In genomic region chr6:113677070-113677734, GRCm38 (mm10) we compare ENCODE assay signal across 12 mouse cellular contexts. TPM values are rescaled to one million over a fixed set of nuclear protein-coding genes. Genes with fewer than 3 reads are reported as not detected.
DNase-seq lines count a peak whose midpoint lies in the region; ATAC-seq and TF ChIP-seq lines count a peak whose summit lies in the region.
"Had no signal": no experiment of that assay in that cellular context is flagged by ENCODE, and none has a peak within 500 bp of the region (broad histone marks: within the 10 kb centered on the region; RNA-seq: fewer than 3 reads in every experiment).

No protein-coding gene starts in this region.

- ATAC-seq in liver, postnatal 0 days = no peak
- ATAC-seq: inflammation-experienced regulatory T-cells, adult 6 months had no signal

- TF ChIP-seq POLR2A in bone marrow macrophage, adult 2 months (IDR thresholded peaks at IDR 0.05; ENCODE audit: borderline replicate concordance, low read depth, low read length) = no peak
- TF ChIP-seq POLR2A in small intestine, adult 2 months (IDR thresholded peaks at IDR 0.05; ENCODE audit: low read depth, low read length) = no peak

- H3K36me3 ChIP-seq in liver, postnatal 0 days (replicated peaks; ENCODE audit: insufficient read depth, low read length) = no peaks in the 10 kb centered on the region; the same call in 1 of the 2 replicates
- peaks cover 64% of the 10 kb centered on the region for H3K36me3 ChIP-seq in small intestine, adult 2 months (ENCODE audit: control insufficient read depth, insufficient read depth, low read length)
- H3K36me3 ChIP-seq: lung, embryonic 15.5 days had no signal

- peaks cover 24% of the 10 kb centered on the region for H3K4me1 ChIP-seq in liver, postnatal 0 days (ENCODE audit: insufficient read depth)
- peaks cover 55% of the 10 kb centered on the region for H3K4me1 ChIP-seq in bone marrow macrophage, adult 2 months (ENCODE audit: control insufficient read depth, insufficient read depth, low read length)
- peaks cover 22% of the 10 kb centered on the region for H3K4me1 ChIP-seq in small intestine, adult 2 months (ENCODE audit: control insufficient read depth, insufficient read depth, insufficient read length, low read length)
- H3K4me1 ChIP-seq: lung, embryonic 15.5 days had no signal

- no peak for TF ChIP-seq CTCF in liver, postnatal 0 days (IDR thresholded peaks at IDR 0.05; ENCODE audit: low read depth)
- TF ChIP-seq CTCF in bone marrow macrophage, adult 2 months (IDR thresholded peaks at IDR 0.05; ENCODE audit: low read depth, low read length) = no peak
- no peak for TF ChIP-seq CTCF in small intestine, adult 2 months (IDR thresholded peaks at IDR 0.05; ENCODE audit: extremely low read depth, insufficient read length, insufficient replicate concordance, low read depth, low read length)

- DNase-seq in liver, postnatal 0 days = peak; percentile 50
- DNase-seq in liver = no peak
- peak; percentile 47 for DNase-seq in kidney, postnatal 10 days
- no peak for DNase-seq in urinary bladder, postnatal 14 days (ENCODE audit: low spot score)
- DNase-seq in cerebellum, postnatal 25 days = no peak
- DNase-seq: adrenal gland, adult 2 months; cerebellum, adult 9-10 months had no signal

- no peak overlapping the region for H3K9ac ChIP-seq in liver, postnatal 0 days (replicated peaks)
- H3K9ac ChIP-seq: lung, embryonic 15.5 days had no signal

- no peak overlapping the region for H3K4me2 ChIP-seq in liver, postnatal 0 days (ENCODE audit: low read depth, low read length)
- H3K4me2 ChIP-seq: lung, embryonic 15.5 days had no signal

- no peaks in the 10 kb centered on the region for H3K27me3 ChIP-seq in liver, postnatal 0 days (ENCODE audit: insufficient read depth, low read length)
- H3K27me3 ChIP-seq in small intestine, adult 2 months (ENCODE audit: control insufficient read depth, insufficient read depth, low read length) = no peaks in the 10 kb centered on the region
- H3K27me3 ChIP-seq: lung, embryonic 15.5 days had no signal

- WGBS in liver, postnatal 0 days (ENCODE audit: insufficient replicate concordance) = 66% methylated on average over 14 of the region's 14 CpGs
- WGBS in small intestine, adult 2 months = 40% methylated on average over 14 of the region's 14 CpGs

- no peaks in the 10 kb centered on the region for H3K9me3 ChIP-seq in liver, postnatal 0 days (ENCODE audit: low read length)
- H3K9me3 ChIP-seq: lung, embryonic 15.5 days had no signal

- TF ChIP-seq EP300 in liver, postnatal 0 days (IDR thresholded peaks at IDR 0.05; ENCODE audit: low read depth) = no peak

- H3K4me3 ChIP-seq in liver, postnatal 0 days (ENCODE audit: low read depth, low read length) = no peak overlapping the region
- H3K4me3 ChIP-seq in bone marrow macrophage, adult 2 months (ENCODE audit: insufficient read depth, low read length) = no peak overlapping the region
- H3K4me3 ChIP-seq in small intestine, adult 2 months (ENCODE audit: low read depth, low read length) = no peak overlapping the region
- H3K4me3 ChIP-seq: lung, embryonic 15.5 days had no signal

- H3K27ac ChIP-seq in liver, postnatal 0 days (ENCODE audit: low read depth) = peak overlapping the region; percentile 55
- peak overlapping the region; percentile 68 for H3K27ac ChIP-seq in bone marrow macrophage, adult 2 months (ENCODE audit: insufficient read depth, low read depth, low read length)
- peak overlapping the region; percentile 43 for H3K27ac ChIP-seq in small intestine, adult 2 months (ENCODE audit: insufficient read depth, low read depth, low read length)
- H3K27ac ChIP-seq: lung, embryonic 15.5 days had no signal

RNA-seq across cellular contexts. Expression of gene Tatdn2, which starts 19.6 kb away (rescaled TPM):
- polyA plus RNA-seq in liver, postnatal 0 days (2015; fragmentation: Nextera tagmentation; extraction: Ambion mirVana) = 0.62 and 0.83 TPM in 2 replicates
- polyA plus RNA-seq in bone marrow macrophage, adult 2 months (2012; ENCODE audit: insufficient read depth, insufficient read length, missing spikeins) = 27.9 and 32.1 TPM in 2 replicates
- polyA plus RNA-seq in small intestine, adult 2 months (2012; rRNA removed) = 11.3 and 16.6 TPM in 2 replicates

RNA-seq across cellular contexts. Expression of gene Irak2, which starts 38.9 kb away (rescaled TPM):
- 9.2 and 10.8 TPM in 2 replicates for polyA plus RNA-seq in liver, postnatal 0 days (2015; fragmentation: Nextera tagmentation; extraction: Ambion mirVana)
- polyA plus RNA-seq in bone marrow macrophage, adult 2 months (2012; ENCODE audit: insufficient read depth, insufficient read length, missing spikeins) = 54.3 and 57.5 TPM in 2 replicates
- 35.4 and 97.6 TPM in 2 replicates for polyA plus RNA-seq in small intestine, adult 2 months (2012; rRNA removed)

RNA-seq across cellular contexts. Expression of gene Ghrl, which starts 42.5 kb away (rescaled TPM):
- 0.70 TPM in 1 of 2 replicates, not detected in the other for polyA plus RNA-seq in liver, postnatal 0 days (2015; fragmentation: Nextera tagmentation; extraction: Ambion mirVana)
- polyA plus RNA-seq in bone marrow macrophage, adult 2 months (2012; ENCODE audit: insufficient read depth, insufficient read length, missing spikeins) = not detected in 2 replicates
- 14.0 and 50.2 TPM in 2 replicates for polyA plus RNA-seq in small intestine, adult 2 months (2012; rRNA removed)
- polyA plus RNA-seq: adrenal gland, adult 2 months; heart, embryonic 14.5 days; lung, embryonic 15.5 days had no signal

RNA-seq across cellular contexts. Expression of gene Vhl, which starts 53.4 kb away (rescaled TPM):
- 10.0 and 12.9 TPM in 2 replicates for polyA plus RNA-seq in liver, postnatal 0 days (2015; fragmentation: Nextera tagmentation; extraction: Ambion mirVana)
- polyA plus RNA-seq in bone marrow macrophage, adult 2 months (2012; ENCODE audit: insufficient read depth, insufficient read length, missing spikeins) = 27.7 and 30.8 TPM in 2 replicates
- 6.0 and 7.8 TPM in 2 replicates for polyA plus RNA-seq in small intestine, adult 2 months (2012; rRNA removed)

Comparison
In these comparisons a context has a peak if more than half of its experiments do, and no peak if none do; other contexts are left out.
1. DNase-seq: peak in liver, postnatal 0 days (single experiment) and kidney, postnatal 10 days (single experiment); none in liver (single experiment), urinary bladder, postnatal 14 days (single experiment) and cerebellum, postnatal 25 days (0 of 2).
2. Peak in every context shown above with its lines, with median percentiles within 50 percentile points of each other: H3K27ac ChIP-seq.